Mouse (Mus musculus) neural tube, embryonic 13.5 days (tissue): ENCODE results near the gene Cacnb4. TPM values are rescaled to one million over a fixed set of nuclear protein-coding genes. Genes with fewer than 3 reads are reported as not detected.

Experiments used
- ATAC-seq: fragments of 200-750 bp; cut with Nextera tagmentation; 2 replicates; pipeline ENCODE4 v1.8.0; 2017; ENCODE audit warnings: low read depth, mild to moderate bottlenecking, moderate TSS enrichment, moderate library complexity
- H3K27ac ChIP-seq: fragments of 300-500 bp; sonication (generic); replicated peaks from 2 replicates; pipeline ENCODE4 v1.5.1; 2015; ENCODE audit warnings: moderate library complexity, mild to moderate bottlenecking, inconsistent platforms
- H3K27me3 ChIP-seq: fragments of 300-500 bp; sonication (generic); 2 replicates; pipeline ENCODE4 v1.6.1; 2015; ENCODE audit warnings: mild to moderate bottlenecking, inconsistent platforms
- H3K36me3 ChIP-seq: fragments of 300-500 bp; sonication (generic); 2 replicates; pipeline ENCODE4 v1.6.1; 2015; ENCODE audit warnings: mild to moderate bottlenecking, inconsistent platforms
- H3K4me1 ChIP-seq: fragments of 300-500 bp; sonication (generic); replicated peaks from 2 replicates; pipeline ENCODE4 v1.6.1; 2015; ENCODE audit warnings: inconsistent platforms
- H3K4me2 ChIP-seq: fragments of 300-500 bp; sonication (generic); 2 replicates; pipeline ENCODE4 v1.6.1; 2015; ENCODE audit warnings: inconsistent platforms, mild to moderate bottlenecking, moderate library complexity
- H3K4me3 ChIP-seq: fragments of 300-500 bp; sonication (generic); 2 replicates; pipeline ENCODE4 v1.5.1; 2015; ENCODE audit warnings: mild to moderate bottlenecking, inconsistent platforms
- H3K9ac ChIP-seq: fragments of 300-500 bp; sonication (generic); 2 replicates; pipeline ENCODE4 v1.6.1; 2015; ENCODE audit warnings: moderate library complexity, mild to moderate bottlenecking, inconsistent platforms
- H3K9me3 ChIP-seq: fragments of 300-500 bp; sonication (generic); 2 replicates; pipeline ENCODE4 v1.6.1; 2016; ENCODE audit warnings: inconsistent platforms
- WGBS: fragments of 180-500 bp; shearing (Covaris S2); methylation state at CpG from one replicate; pipeline ENCODE4 v1.1.7; 2015; 5-methylcytosine and 5-hydroxymethylcytosine counted together
- polyA plus RNA-seq: library from polyadenylated mRNA; unstranded; fragments of >200 nt; fragmentation: Nextera tagmentation; extraction: Ambion mirVana; gene quantifications from 2 replicates; pipeline ENCODE4 v1.2.1, GENCODE M21; 2015

Gene Cacnb4
- polyA plus RNA-seq, 1 experiment from 2014 or later: 12.7 TPM

DNA sequence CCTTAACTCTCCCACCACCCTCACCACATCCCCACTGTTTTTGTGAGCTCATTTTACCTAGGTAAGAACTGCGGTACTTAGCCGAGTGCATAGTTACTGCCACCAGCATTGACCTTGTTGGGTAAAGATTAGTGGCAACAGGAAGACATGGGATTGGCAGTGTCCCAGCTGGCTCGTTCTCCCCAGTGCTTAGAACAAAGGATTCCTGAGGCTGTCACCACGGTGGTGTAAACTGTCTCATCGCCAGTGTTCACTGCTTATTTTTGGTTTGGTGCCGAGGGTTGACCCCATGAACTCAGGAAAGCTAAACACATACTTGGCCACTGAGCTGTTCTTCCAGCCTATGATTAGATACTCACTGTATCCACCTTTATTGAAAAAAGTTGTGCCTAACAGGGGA lies 238.6 kb downstream of the Cacnb4 start:
- no peak overlapping the region for H3K4me3 ChIP-seq
- H3K4me1 ChIP-seq: peaks cover 7% of the 10 kb centered on the region
- no peak overlapping the region for H3K4me2 ChIP-seq
- no peaks in the 10 kb centered on the region for H3K27me3 ChIP-seq
- H3K9ac ChIP-seq: no peak overlapping the region
- H3K27ac ChIP-seq: no peak overlapping the region
- WGBS: 61% methylated on average over 6 of the region's 6 CpGs
- ATAC-seq: no peak
- peaks cover 3% of the 10 kb centered on the region; the same call in 1 of the 2 replicates for H3K36me3 ChIP-seq
- H3K9me3 ChIP-seq: no peaks in the 10 kb centered on the region

DNA sequence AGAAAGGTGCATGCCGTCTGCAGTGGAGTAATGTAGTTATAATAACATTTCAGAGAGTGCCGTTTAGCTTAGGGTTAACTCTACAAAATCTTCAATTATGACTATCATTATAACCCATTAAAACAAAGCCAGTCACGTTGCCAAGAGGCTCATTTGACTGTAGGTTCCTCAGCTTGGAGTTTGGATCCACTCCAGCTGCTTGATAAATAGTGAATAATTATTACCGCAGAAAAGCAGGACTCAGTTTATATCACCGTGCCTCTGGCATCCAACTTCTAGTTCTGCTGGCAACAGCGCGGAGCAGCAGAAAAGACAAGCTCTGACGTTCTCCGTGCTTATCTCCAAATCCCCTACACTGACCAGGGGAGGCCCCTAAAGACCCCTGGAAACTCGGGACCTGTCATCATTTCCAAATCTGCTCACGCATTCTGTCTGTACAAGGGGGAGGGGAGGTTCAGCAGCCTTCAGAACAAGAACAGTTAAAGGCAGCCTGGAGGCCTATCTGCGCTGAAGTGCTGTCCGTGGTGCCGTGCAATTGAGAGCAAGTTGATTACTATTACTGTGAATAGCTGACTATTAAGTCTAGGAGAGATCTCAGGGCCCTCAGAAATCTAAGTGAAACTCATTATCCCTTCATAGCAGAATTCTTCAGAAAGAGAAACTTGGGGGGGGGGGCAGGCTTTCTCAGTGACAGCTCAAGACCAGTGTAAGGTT lies 240.6 kb downstream of the Cacnb4 start:
- no peaks in the 10 kb centered on the region for H3K9me3 ChIP-seq
- H3K9ac ChIP-seq: no peak overlapping the region
- H3K36me3 ChIP-seq: peaks cover 3% of the 10 kb centered on the region; the same call in 1 of the 2 replicates
- no peak overlapping the region for H3K4me2 ChIP-seq
- peaks cover 7% of the 10 kb centered on the region for H3K4me1 ChIP-seq
- H3K27me3 ChIP-seq: no peaks in the 10 kb centered on the region
- H3K27ac ChIP-seq: peak overlapping the region; percentile 24; the same call in 1 of the 2 replicates
- ATAC-seq: peak; percentile 61
- H3K4me3 ChIP-seq: no peak overlapping the region
- 57% methylated on average over 14 of the region's 14 CpGs for WGBS

DNA sequence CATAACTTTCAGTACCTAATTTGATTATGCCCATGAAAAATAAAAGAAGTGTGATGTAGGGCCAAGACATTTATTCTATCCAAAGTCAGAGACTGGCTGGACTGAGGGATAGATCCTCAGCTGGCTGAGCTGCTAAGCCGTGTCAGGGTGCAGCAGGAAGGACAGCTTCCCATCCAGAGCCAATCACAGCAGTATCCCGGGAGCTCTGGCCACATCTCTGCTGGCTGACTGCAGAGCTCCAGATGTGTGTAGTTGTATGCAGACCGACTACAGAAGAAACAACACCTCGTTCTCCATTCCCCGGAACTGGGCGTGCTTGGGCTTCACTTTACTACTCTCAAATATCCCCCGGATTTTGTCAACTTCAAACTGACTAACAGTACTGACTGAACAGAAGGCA lies 243.3 kb downstream of the Cacnb4 start:
- Histone ChIP-seq H3K27ac (no peak overlapping the region), H3K4me2 (no peak overlapping the region), H3K9ac (no peak overlapping the region), H3K4me1 (peaks cover 7% of the 10 kb centered on the region), H3K36me3 (peaks cover 3% of the 10 kb centered on the region; the same call in 1 of the 2 replicates), H3K9me3 (no peaks in the 10 kb centered on the region), H3K4me3 (no peak overlapping the region), H3K27me3 (no peaks in the 10 kb centered on the region)
- WGBS: 61% methylated on average over 7 of the region's 7 CpGs
- no peak for ATAC-seq

DNA sequence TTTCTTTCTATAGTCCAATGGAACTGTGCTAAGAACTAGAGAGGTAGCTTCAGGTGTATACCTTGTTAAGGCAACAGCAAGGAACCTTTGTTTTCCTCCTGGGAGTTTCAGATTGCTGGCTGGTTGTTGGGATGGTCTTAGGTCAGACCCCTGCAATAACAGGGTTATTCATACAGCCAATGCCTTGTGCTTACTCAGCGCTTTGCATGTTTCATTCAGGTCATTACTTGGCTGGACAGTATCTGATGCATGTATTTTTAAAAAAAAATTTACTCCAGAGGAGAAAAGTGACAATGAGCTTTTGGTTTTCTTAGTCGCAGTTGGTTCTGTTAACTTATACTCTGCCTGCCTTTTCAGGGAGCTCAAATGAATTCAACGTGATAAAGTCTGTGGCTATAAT lies 249.2 kb downstream of the Cacnb4 start:
- H3K4me2 ChIP-seq: no peak overlapping the region
- H3K4me3 ChIP-seq: no peak overlapping the region
- no peak overlapping the region for H3K9ac ChIP-seq
- peaks cover 19% of the 10 kb centered on the region for H3K4me1 ChIP-seq
- H3K9me3 ChIP-seq: no peaks in the 10 kb centered on the region
- no peak overlapping the region for H3K27ac ChIP-seq
- H3K36me3 ChIP-seq: no peaks in the 10 kb centered on the region
- 89% methylated on average over 3 of the region's 3 CpGs for WGBS
- H3K27me3 ChIP-seq: no peaks in the 10 kb centered on the region
- no peak for ATAC-seq

DNA sequence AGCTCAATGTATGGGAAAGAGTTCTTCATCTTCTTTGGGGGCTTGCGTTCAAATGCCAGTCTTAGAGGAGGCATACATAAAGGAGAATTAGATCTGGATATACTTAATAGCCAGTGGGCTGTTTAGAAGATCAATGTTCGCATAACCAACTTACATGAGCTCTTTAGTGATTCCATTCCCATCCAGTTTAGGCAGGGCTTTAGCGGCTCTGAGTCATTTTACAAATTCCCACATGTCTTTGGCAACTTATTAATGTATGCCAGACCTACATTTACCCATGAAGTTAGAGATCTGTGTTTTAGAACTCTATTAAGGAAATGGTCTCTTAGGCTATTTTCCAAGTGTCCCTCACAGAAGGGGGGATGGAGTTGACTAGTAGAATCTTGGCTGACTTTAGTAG lies 250.6 kb downstream of the Cacnb4 start:
- H3K27ac ChIP-seq: no peak overlapping the region
- H3K27me3 ChIP-seq: no peaks in the 10 kb centered on the region
- no peak overlapping the region for H3K9ac ChIP-seq
- no peak overlapping the region for H3K4me3 ChIP-seq
- H3K4me2 ChIP-seq: peak overlapping the region; percentile 74; the same call in 1 of the 2 replicates
- no peak for ATAC-seq
- peaks cover 31% of the 10 kb centered on the region for H3K4me1 ChIP-seq
- 94% methylated on average over 3 of the region's 3 CpGs for WGBS
- no peaks in the 10 kb centered on the region for H3K9me3 ChIP-seq
- no peaks in the 10 kb centered on the region for H3K36me3 ChIP-seq

DNA sequence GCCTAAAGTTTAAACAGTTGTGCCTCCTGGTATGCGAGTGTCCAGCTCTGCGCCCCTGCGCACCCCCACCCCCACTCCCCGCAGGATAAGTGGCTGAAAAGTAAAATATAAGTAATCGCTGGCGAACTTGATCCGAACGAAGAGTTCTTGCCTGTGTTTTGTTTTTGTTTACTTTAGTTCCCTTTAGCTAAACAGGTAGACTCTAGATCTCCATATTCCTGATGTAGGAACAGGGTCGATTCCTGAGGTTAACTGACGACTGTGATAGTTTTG lies 251.2 kb downstream of the Cacnb4 start:
- no peaks in the 10 kb centered on the region for H3K9me3 ChIP-seq
- 29% methylated on average over 10 of the region's 10 CpGs for WGBS
- no peak for ATAC-seq
- H3K4me2 ChIP-seq: peak overlapping the region; percentile 74
- H3K4me1 ChIP-seq: peaks cover 36% of the 10 kb centered on the region
- H3K27me3 ChIP-seq: no peaks in the 10 kb centered on the region
- H3K9ac ChIP-seq: peak overlapping the region; percentile 94
- no peaks in the 10 kb centered on the region for H3K36me3 ChIP-seq
- peak overlapping the region; percentile 92; the same call in 1 of the 2 replicates for H3K27ac ChIP-seq
- H3K4me3 ChIP-seq: peak overlapping the region; percentile 95

DNA sequence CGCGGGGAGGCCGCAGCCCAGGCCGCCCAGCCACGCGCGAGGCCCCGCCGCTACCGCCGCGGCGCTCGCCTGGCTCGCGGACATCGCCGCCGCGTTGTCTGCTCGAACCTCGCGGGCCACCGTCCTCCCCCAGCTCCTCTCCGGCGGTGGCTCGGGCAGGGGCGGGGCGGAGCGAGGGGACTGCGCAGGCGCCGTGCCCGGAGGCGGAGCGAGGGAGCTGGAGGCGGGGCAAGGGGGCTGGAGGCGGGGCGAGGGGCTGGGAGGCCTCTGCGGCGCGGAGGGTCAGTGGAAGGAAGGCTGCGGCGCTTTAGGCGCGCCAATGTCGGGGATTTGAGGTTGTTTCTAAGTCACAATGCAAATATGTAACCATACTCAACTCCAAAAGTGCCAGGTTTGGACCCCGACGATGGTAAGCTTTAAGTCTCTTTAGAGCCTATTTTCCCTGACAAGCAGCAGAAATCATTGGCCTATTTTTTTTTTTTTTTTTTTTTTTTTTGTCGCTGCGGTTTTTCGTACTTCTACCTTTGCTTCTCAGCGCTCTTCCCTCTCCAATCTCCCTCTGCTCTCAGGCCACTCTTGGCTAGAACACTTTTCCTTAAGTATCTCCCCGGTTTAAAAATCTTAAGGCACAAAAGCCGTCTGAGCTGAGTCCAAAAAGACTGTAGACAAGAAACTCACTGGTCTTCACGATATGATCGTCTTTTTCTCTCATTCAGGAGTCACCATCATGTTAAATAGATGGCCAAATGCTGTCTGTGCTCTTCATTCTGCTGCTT lies 251.7 kb downstream of the Cacnb4 start, which contains the start of gene Arl5a:
TSS of gene Arl5a (minus strand) at position 155 of the 776 bp plus-strand sequence.
- peaks cover 40% of the 10 kb centered on the region for H3K4me1 ChIP-seq
- no peaks in the 10 kb centered on the region for H3K27me3 ChIP-seq
- peak within 1 kb of the TSS; percentile 94 for H3K9ac ChIP-seq
- under 1% methylated on average over 57 of the region's 57 CpGs for WGBS
- H3K27ac ChIP-seq: peak within 1 kb of the TSS; percentile 92
- no peaks in the 10 kb centered on the region for H3K9me3 ChIP-seq
- H3K36me3 ChIP-seq: no peaks in the 10 kb centered on the region
- ATAC-seq: peak; percentile 96
- H3K4me2 ChIP-seq: peak within 1 kb of the TSS; percentile 74
- H3K4me3 ChIP-seq: peak within 1 kb of the TSS; percentile 95

DNA sequence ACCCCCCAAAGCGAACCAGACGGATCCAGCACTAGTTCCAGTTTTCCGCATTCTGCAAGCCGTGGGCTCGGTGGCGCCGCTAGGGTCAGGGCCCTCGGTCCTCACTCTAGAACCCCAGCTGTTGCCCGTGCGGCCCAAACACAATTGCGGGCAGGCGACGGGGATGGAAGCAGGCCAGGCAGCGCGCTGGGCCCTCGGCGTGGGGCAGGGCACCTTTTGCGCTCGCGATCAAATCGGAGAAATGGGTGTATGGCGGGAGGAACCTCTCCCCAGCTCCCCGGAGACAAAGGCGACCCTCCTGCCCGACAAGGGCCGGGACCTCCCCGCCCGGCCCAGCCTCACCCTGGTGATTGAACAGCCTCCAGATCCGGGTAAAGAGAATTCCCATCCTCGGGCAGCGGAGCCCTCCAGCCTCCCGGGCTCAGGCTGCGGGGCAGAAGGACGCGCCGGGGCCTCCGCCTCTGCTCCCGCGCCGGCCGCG lies 252.3 kb downstream of the Cacnb4 start:
- Histone ChIP-seq H3K4me3 (peak overlapping the region; percentile 95), H3K4me1 (peaks cover 42% of the 10 kb centered on the region), H3K4me2 (peak overlapping the region; percentile 67), H3K27me3 (no peaks in the 10 kb centered on the region), H3K9me3 (no peaks in the 10 kb centered on the region), H3K27ac (peak overlapping the region; percentile 92), H3K9ac (peak overlapping the region; percentile 94), H3K36me3 (no peaks in the 10 kb centered on the region)
- WGBS: under 1% methylated on average over 42 of the region's 42 CpGs
- ATAC-seq: peak; percentile 85

DNA sequence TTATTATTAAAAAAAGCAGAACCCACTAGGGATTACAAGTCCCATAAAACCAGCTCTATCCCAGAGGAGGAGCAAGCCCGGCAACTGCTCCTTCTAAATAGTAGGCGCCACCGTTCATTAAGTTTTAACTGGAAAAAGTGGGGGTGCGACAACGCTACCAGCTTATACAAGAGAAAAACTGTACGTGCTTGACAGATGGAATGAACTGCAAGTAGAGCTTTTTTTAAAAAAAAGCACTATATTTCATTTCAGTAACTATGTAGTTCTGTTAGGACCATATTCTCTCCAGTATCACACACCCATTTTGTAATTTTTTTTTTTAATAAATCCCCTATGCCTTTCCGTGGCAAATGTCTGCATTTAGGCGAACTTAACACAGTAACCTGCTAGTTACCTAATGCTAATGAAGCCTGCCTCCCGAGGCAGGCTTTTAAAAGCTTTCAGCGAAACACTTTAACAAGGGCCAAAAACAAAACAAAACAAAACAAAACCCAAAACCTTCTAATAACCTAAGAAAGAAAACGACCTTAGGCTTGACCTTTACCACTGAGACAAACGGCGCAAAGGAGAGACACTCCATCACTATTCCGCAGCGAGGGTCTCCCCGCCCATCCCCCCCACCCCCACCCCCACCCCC lies 252.9 kb downstream of the Cacnb4 start:
- WGBS: 2% methylated on average over 16 of the region's 16 CpGs
- peak overlapping the region; percentile 67 for H3K4me2 ChIP-seq
- no peaks in the 10 kb centered on the region for H3K36me3 ChIP-seq
- H3K9ac ChIP-seq: peak overlapping the region; percentile 94
- no peaks in the 10 kb centered on the region for H3K27me3 ChIP-seq
- peaks cover 47% of the 10 kb centered on the region for H3K4me1 ChIP-seq
- peak overlapping the region; percentile 95 for H3K4me3 ChIP-seq
- H3K27ac ChIP-seq: no peak overlapping the region
- ATAC-seq: no peak
- no peaks in the 10 kb centered on the region for H3K9me3 ChIP-seq

DNA sequence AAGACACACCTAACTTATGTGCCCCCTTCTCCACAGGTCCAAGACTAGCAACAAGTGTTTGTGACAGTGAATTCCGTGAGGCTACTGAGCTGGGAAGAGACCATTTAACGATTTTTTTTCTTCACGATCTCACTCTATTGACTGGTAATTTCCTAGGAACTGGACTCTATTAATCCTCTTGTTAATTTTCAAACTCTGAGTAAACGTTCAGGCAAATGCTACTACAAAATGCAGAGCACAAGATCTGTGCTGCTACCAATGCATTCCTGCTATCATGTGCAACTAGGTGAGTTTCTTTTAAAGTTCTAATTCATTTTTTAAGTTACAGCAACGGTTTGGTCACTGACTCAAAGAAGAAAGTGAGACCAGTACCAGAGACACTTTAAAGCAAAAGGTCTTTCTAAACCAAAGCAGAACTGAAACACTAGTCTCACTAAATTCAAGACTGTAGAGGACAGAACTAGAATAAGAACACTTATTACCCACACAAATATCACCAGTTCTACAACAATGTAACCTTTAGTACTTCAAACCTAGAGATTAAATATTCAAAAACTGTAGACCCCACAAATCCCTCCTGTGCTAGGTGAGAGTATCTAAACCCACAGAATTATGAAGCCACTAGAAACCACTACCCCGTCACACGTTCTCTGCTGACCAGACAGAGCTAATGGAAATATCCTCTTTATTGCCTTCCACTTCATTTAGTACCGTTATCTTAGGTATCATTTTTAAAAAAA lies 253.6 kb downstream of the Cacnb4 start:
- Histone ChIP-seq H3K27ac (no peak overlapping the region), H3K27me3 (no peaks in the 10 kb centered on the region), H3K9ac (peak overlapping the region; percentile 94), H3K36me3 (no peaks in the 10 kb centered on the region), H3K4me2 (peak overlapping the region; percentile 67), H3K4me3 (peak overlapping the region; percentile 95), H3K9me3 (no peaks in the 10 kb centered on the region), H3K4me1 (peaks cover 47% of the 10 kb centered on the region)
- 50% methylated on average over 8 of the region's 8 CpGs for WGBS
- no peak for ATAC-seq

DNA sequence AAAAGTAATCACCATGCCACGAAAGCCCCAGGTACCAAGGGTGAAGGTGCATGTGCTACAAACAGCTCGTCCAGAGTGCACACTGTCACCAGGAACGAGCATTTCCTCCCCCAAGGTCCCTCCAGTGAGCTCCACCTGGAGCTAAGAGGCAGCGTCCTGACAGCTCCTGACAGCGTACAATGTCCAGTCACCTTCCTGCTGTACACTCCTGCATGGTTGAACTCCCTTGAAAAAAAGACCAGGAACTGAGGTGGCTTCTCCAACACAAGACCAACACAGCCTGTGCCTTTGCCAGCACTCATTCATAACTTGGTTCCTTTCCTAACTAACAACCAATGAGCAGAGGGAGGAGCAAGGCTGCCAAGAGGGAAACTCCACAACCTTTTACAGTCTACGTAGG lies 255.4 kb downstream of the Cacnb4 start:
- WGBS: 81% methylated on average over 6 of the region's 6 CpGs

More for the DNA sequence above, 255.4 kb downstream of the Cacnb4 start:
- Histone ChIP-seq H3K4me2 (no peak overlapping the region), H3K9ac (no peak overlapping the region), H3K4me3 (no peak overlapping the region), H3K9me3 (peaks cover 7% of the 10 kb centered on the region), H3K27ac (no peak overlapping the region), H3K4me1 (peaks cover 47% of the 10 kb centered on the region), H3K27me3 (no peaks in the 10 kb centered on the region), H3K36me3 (peaks cover 7% of the 10 kb centered on the region)
- ATAC-seq: no peak
